Mouse (Mus musculus) liver, embryonic 12.5 days (tissue): ENCODE data around the gene Susd3. TPM values are rescaled to one million over a fixed set of nuclear protein-coding genes. Genes with fewer than 3 reads are reported as not detected.

ENCODE experiments used
- ATAC-seq: fragments of 200-750 bp; cut with Nextera tagmentation; 2 replicates; pipeline ENCODE4 v1.8.0; 2017; ENCODE audit warnings: moderate number of reproducible peaks, mild to moderate bottlenecking, moderate library complexity
- H3K27ac ChIP-seq: fragments of 300-500 bp; sonication (generic); 2 replicates; pipeline ENCODE4 v1.5.1; 2016; ENCODE audit warnings: mild to moderate bottlenecking
- H3K27me3 ChIP-seq: fragments of 300-500 bp; sonication (generic); replicated peaks from 2 replicates; pipeline ENCODE4 v1.6.1; 2016; ENCODE audit warnings: mild to moderate bottlenecking, moderate library complexity
- H3K36me3 ChIP-seq: fragments of 300-500 bp; sonication (generic); 2 replicates; pipeline ENCODE4 v1.6.1; 2016; ENCODE audit warnings: mild to moderate bottlenecking, moderate library complexity
- H3K4me1 ChIP-seq: fragments of 300-500 bp; sonication (generic); 2 replicates; pipeline ENCODE4 v1.6.1; 2016
- H3K4me2 ChIP-seq: fragments of 300-500 bp; sonication (generic); 2 replicates; pipeline ENCODE4 v1.6.1; 2016; ENCODE audit warnings: mild to moderate bottlenecking, moderate library complexity
- H3K4me3 ChIP-seq: fragments of 300-500 bp; sonication (generic); 2 replicates; pipeline ENCODE4 v1.5.1; 2016; ENCODE audit warnings: mild to moderate bottlenecking, moderate library complexity
- H3K9ac ChIP-seq: fragments of 300-500 bp; sonication (generic); 2 replicates; pipeline ENCODE4 v1.6.1; 2016; ENCODE audit warnings: mild to moderate bottlenecking, moderate library complexity
- H3K9me3 ChIP-seq: fragments of 300-500 bp; sonication (generic); replicated peaks from 2 replicates; pipeline ENCODE4 v1.6.1; 2016; ENCODE audit warnings: mild to moderate bottlenecking, moderate library complexity
- WGBS: fragments of 180-500 bp; shearing (Covaris S2); methylation state at CpG from one replicate; pipeline ENCODE4 v1.1.7; 2016; ENCODE audit not compliant: insufficient replicate concordance; 5-methylcytosine and 5-hydroxymethylcytosine counted together
- polyA plus RNA-seq: library from polyadenylated mRNA; unstranded; fragments of >200 nt; fragmentation: Nextera tagmentation; extraction: Ambion mirVana; gene quantifications from 2 replicates; pipeline ENCODE4 v1.2.1, GENCODE M21; 2016

Susd3 gene
- polyA plus RNA-seq, 1 experiment from 2014 or later, result 2.4 TPM

GRCm38 (mm10) chr13:49260036-49260722, 11.7 kb upstream of the Susd3 start:
- no peaks in the 10 kb centered on the region for H3K27me3 ChIP-seq
- H3K9me3 ChIP-seq, result no peaks in the 10 kb centered on the region
- H3K4me3 ChIP-seq, result no peak overlapping the region
- H3K4me1 ChIP-seq, result no peaks in the 10 kb centered on the region
- H3K27ac ChIP-seq, result no peak overlapping the region
- WGBS, result 60% methylated on average over 15 of the region's 15 CpGs
- ATAC-seq, result no peak
- H3K9ac ChIP-seq, result no peak overlapping the region
- no peaks in the 10 kb centered on the region for H3K36me3 ChIP-seq
- no peak overlapping the region for H3K4me2 ChIP-seq

GRCm38 (mm10) chr13:49257819-49258313, 9.4 kb upstream of the Susd3 start:
- Histone ChIP-seq H3K4me1 (no peaks in the 10 kb centered on the region), H3K27ac (no peak overlapping the region), H3K4me2 (no peak overlapping the region), H3K9me3 (no peaks in the 10 kb centered on the region), H3K36me3 (no peaks in the 10 kb centered on the region), H3K4me3 (no peak overlapping the region), H3K9ac (no peak overlapping the region), H3K27me3 (no peaks in the 10 kb centered on the region)
- WGBS, result 59% methylated on average over 3 of the region's 3 CpGs
- no peak for ATAC-seq

DNA sequence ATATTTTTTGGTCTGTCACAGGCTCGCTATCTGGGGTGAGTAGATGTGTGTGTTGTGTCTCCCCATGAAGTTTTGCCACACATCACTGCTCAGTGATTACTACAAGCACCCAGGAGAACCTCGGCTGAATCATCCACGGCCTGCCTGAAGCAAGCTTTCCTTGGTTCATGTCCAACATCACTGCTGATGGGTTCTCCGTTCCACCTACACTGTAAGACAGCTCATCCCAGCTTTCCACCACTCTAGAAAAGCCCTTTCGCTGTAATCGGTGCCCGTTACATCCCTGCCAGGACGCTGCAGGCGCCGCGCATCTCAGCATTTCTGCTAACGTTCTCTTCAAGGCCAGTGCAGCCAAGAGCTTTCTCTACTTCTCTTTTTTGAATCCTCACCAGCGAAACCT, 4.2 kb upstream of the Susd3 start:
- Histone ChIP-seq H3K4me2 (no peak overlapping the region), H3K9ac (no peak overlapping the region), H3K4me1 (peaks cover 10% of the 10 kb centered on the region), H3K9me3 (no peaks in the 10 kb centered on the region), H3K27ac (no peak overlapping the region), H3K36me3 (no peaks in the 10 kb centered on the region), H3K4me3 (no peak overlapping the region), H3K27me3 (peaks cover 13% of the 10 kb centered on the region)
- WGBS, result 63% methylated on average over 13 of the region's 13 CpGs
- ATAC-seq, result no peak

- no peak for ATAC-seq
- Histone ChIP-seq H3K27me3 (peaks cover 19% of the 10 kb centered on the region), H3K4me2 (no peak overlapping the region), H3K4me3 (no peak overlapping the region), H3K9me3 (no peaks in the 10 kb centered on the region), H3K9ac (no peak overlapping the region), H3K4me1 (peaks cover 16% of the 10 kb centered on the region), H3K27ac (no peak overlapping the region), H3K36me3 (no peaks in the 10 kb centered on the region)
- WGBS, result 40% methylated on average over 2 of the region's 2 CpGs
Observed at GRCm38 (mm10) chr13:49252113-49252512, 3.6 kb upstream of the Susd3 start.

DNA sequence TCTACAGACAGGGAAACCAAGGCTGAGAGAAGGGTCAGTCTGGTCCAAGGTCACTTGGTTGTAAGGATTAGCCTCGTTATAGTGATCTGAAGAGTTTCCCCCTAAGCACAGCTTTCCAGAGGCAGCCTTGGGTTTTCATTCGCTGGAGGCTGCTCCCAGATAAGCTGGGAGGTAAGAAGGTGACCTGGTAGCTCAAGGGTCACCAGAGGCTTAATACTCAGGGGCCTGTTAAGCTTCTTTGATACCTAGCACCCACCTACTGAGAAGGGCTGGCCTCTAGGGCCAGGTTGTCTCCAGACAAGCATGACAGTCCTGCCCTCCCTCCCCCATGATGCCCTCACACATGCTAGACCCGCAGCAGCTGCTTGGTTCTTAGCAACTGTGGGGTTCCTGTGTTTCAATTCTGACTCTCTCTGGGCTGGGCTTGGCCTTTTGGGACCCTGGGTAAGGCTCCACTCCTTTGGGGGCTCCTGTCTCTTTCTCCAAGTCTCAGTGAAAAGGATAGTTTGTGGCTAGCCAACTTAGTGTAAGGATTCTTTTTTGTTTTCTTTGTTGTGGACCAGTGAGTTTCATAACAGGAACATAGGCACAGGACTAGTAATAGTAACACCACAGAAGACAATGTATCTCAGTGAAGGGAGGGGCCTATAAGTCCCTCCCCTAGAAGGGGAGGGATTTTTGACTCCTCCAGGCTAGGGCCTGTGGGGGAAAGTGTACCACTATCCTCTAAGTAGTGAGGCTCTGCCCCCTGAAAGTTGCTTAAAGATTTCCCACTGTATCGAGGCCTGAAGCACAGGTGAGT, 2.4 kb upstream of the Susd3 start:
- Histone ChIP-seq H3K36me3 (no peaks in the 10 kb centered on the region), H3K27ac (no peak overlapping the region), H3K27me3 (peaks cover 31% of the 10 kb centered on the region), H3K4me3 (no peak overlapping the region), H3K9me3 (no peaks in the 10 kb centered on the region), H3K4me2 (no peak overlapping the region), H3K9ac (no peak overlapping the region), H3K4me1 (peaks cover 21% of the 10 kb centered on the region)
- WGBS, result 33% methylated on average over 4 of the region's 4 CpGs
- ATAC-seq, result no peak

DNA sequence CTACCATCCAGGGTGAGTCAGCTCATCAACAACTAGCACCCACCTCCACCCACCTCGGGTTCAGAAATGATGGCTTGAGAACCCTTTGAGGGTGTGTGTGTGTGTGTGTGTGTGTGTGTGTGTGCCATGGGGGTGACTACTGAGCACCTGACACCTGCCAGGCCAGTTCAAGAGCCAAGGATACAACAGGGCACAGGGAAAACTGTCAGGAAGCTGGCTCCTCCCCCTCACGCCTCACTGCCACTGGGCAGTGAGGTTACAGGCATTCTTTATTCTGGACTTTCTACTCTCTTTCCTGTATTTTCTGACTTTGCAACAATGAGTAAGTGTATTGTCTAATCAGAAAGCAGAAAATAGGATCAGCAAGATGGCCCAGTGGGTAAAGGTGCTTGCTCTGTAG, 1.1 kb upstream of the Susd3 start:
- Histone ChIP-seq H3K4me2 (no peak overlapping the region), H3K36me3 (no peaks in the 10 kb centered on the region), H3K9ac (no peak overlapping the region), H3K27ac (no peak overlapping the region), H3K9me3 (no peaks in the 10 kb centered on the region), H3K27me3 (peaks cover 32% of the 10 kb centered on the region), H3K4me1 (peaks cover 21% of the 10 kb centered on the region), H3K4me3 (no peak overlapping the region)
- 53% methylated on average over 2 of the region's 2 CpGs for WGBS
- ATAC-seq, result no peak

- Histone ChIP-seq H3K27ac (no peak overlapping the region), H3K27me3 (peaks cover 32% of the 10 kb centered on the region), H3K36me3 (no peaks in the 10 kb centered on the region), H3K4me1 (peaks cover 25% of the 10 kb centered on the region), H3K9ac (no peak overlapping the region), H3K9me3 (no peaks in the 10 kb centered on the region), H3K4me3 (no peak overlapping the region), H3K4me2 (peak overlapping the region; percentile 91; the same call in 1 of the 2 replicates)
- WGBS, result 29% methylated on average over 3 of the region's 3 CpGs
- ATAC-seq, result no peak
Observed at GRCm38 (mm10) chr13:49248923-49249322, 417 bp upstream of the Susd3 start.

- H3K9me3 ChIP-seq, result no peaks in the 10 kb centered on the region
- ATAC-seq, result peak; percentile 68
- H3K36me3 ChIP-seq, result no peaks in the 10 kb centered on the region
- peak overlapping the region; percentile 57 for H3K4me3 ChIP-seq
- no peak overlapping the region for H3K27ac ChIP-seq
- H3K27me3 ChIP-seq, result peaks cover 32% of the 10 kb centered on the region
- H3K9ac ChIP-seq, result peak overlapping the region; percentile 29; the same call in 1 of the 2 replicates
- whole genome bisulfite sequencing, result 1% methylated on average over 58 of the region's 58 CpGs
- H3K4me1 ChIP-seq, result peaks cover 35% of the 10 kb centered on the region
- H3K4me2 ChIP-seq, result peak overlapping the region; percentile 91
Observed at GRCm38 (mm10) chr13:49247740-49248466, 603 bp downstream of the Susd3 start.

DNA sequence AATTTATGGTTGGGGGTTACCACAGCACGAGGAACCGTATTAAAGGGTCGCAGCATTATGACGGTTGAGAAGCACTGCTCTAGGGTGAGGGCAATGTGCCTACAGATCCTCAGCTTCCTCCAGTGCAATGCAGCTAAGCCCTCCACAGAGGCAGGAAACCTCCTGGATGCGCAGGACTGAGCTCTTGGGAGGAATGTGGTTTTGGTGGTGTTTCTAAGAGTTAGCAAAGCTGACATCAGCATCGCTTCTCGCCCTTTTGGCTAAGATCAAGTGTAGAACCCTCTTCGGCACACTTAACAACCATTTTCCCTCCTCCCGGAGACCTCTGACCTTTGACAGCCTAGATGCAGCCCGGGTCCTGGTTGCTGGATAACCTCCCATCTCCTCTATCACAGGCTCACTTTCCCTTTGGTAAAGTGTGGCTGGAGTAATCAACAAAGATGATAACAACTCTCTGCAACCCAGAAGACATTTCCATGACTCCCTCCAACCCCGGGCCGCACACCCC, 1.2 kb downstream of the Susd3 start:
- Histone ChIP-seq H3K9me3 (no peaks in the 10 kb centered on the region), H3K4me3 (peak overlapping the region; percentile 57), H3K4me2 (peak overlapping the region; percentile 91), H3K9ac (peak overlapping the region; percentile 29; the same call in 1 of the 2 replicates), H3K36me3 (no peaks in the 10 kb centered on the region), H3K27ac (no peak overlapping the region), H3K4me1 (peaks cover 42% of the 10 kb centered on the region), H3K27me3 (peaks cover 32% of the 10 kb centered on the region)
- no peak for ATAC-seq
- WGBS, result 21% methylated on average over 12 of the region's 12 CpGs

DNA sequence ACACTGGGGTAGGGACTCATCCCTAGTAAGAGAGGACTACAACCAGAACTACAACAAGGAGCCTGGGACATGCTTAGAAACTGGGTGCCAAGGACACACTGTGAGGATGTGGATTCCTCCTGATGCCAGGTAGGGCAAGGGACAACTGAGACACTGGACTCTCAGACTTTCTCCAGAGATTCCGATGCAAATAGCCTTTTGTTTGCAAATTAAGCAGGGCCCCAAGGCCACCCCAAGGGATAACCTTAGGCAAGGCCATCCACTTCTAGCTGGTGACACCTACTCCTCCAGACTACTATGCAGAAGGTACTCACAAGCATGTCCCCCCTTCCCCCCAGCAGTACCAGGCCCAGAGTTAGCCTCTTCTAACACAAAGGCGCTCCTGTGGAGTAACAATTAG, 1.9 kb downstream of the Susd3 start:
- no peaks in the 10 kb centered on the region for H3K9me3 ChIP-seq
- H3K4me3 ChIP-seq, result no peak overlapping the region
- H3K27ac ChIP-seq, result no peak overlapping the region
- H3K4me2 ChIP-seq, result peak overlapping the region; percentile 91; the same call in 1 of the 2 replicates
- H3K9ac ChIP-seq, result no peak overlapping the region
- no peaks in the 10 kb centered on the region for H3K36me3 ChIP-seq
- ATAC-seq, result no peak
- 74% methylated on average over 2 of the region's 2 CpGs for WGBS
- H3K27me3 ChIP-seq, result peaks cover 32% of the 10 kb centered on the region
- H3K4me1 ChIP-seq, result peaks cover 47% of the 10 kb centered on the region

GRCm38 (mm10) chr13:49246011-49246410, 2.5 kb downstream of the Susd3 start:
- Histone ChIP-seq H3K4me3 (no peak overlapping the region), H3K9ac (no peak overlapping the region), H3K9me3 (no peaks in the 10 kb centered on the region), H3K27me3 (peaks cover 32% of the 10 kb centered on the region), H3K4me1 (peaks cover 51% of the 10 kb centered on the region), H3K27ac (no peak overlapping the region), H3K36me3 (no peaks in the 10 kb centered on the region), H3K4me2 (no peak overlapping the region)
- 45% methylated on average over 3 of the region's 3 CpGs for WGBS
- no peak for ATAC-seq
